Mouse (Mus musculus): ENCODE results near the gene Rab5c. TPM values are rescaled to one million over a fixed set of nuclear protein-coding genes. Genes with fewer than 3 reads are reported as not detected.
A peak's percentile ranks its signal among the peaks of the same experiment; 100 is the strongest.

Rab5c gene
- total and polyA plus RNA-seq, 3 experiments, result 249 to 263 TPM; not detected in 1

- Histone ChIP-seq H3K4me1 (ENCODE audit: control insufficient read depth in 1 of 2, insufficient read depth in 2 of 2, low read length in 2 of 2) (peaks cover 0 to 5% of the 10 kb centered on the region in 2 experiments; a peak in 3 of 4 replicates), H3K4me3 (ENCODE audit: control insufficient read depth in 1 of 2, insufficient read depth in 1 of 2, low read depth in 2 of 2, low read length in 2 of 2) (no peak overlapping the region), H3K9me3 (replicated peaks; ENCODE audit: insufficient read depth, low read length) (no peaks in the 10 kb centered on the region), H3K36me3 (ENCODE audit: control insufficient read depth in 1 of 2, insufficient read depth in 2 of 2, low read length in 2 of 2) (peaks cover 0 to 2% of the 10 kb centered on the region in 2 experiments; a peak in 1 of 4 replicates), H3K9ac (ENCODE audit: control insufficient read depth, low read depth, low read length, poor library complexity, severe bottlenecking) (no peak overlapping the region), H3K27ac (ENCODE audit: control insufficient read depth, low read depth, low read length) (no peak overlapping the region), H3K27me3 (ENCODE audit: control insufficient read depth in 1 of 2, insufficient read depth in 2 of 2, low read length in 2 of 2) (no peaks in the 10 kb centered on the region), H3K79me2 (ENCODE audit: control insufficient read depth, insufficient read depth, low read length, poor library complexity) (no peaks in the 10 kb centered on the region; the same call in 1 of the 2 replicates)
- peak; percentile 53 for DNase-seq (ENCODE audit: low read depth, low spot score)
- TF ChIP-seq E2F4 (IDR thresholded peaks at IDR 0.05; ENCODE audit: borderline replicate concordance, low read depth, low read length) (no peak), NELFE (IDR thresholded peaks at IDR 0.05; ENCODE audit: low read depth, low read length) (peak; percentile 37; the same call in 1 of the 2 replicates)
These were observed 36.2 kb upstream of the Rab5c start for GRCm38 (mm10) chr11:100774261-100774660.

- Histone ChIP-seq H3K36me3 (ENCODE audit: control insufficient read depth in 1 of 2, insufficient read depth in 2 of 2, low read length in 2 of 2) (no peaks in the 10 kb centered on the region), H3K79me2 (ENCODE audit: control insufficient read depth, insufficient read depth, low read length, poor library complexity) (no peaks in the 10 kb centered on the region; the same call in 1 of the 2 replicates), H3K27me3 (ENCODE audit: control insufficient read depth in 1 of 2, insufficient read depth in 2 of 2, low read length in 2 of 2) (no peaks in the 10 kb centered on the region), H3K9ac (ENCODE audit: control insufficient read depth, low read depth, low read length, poor library complexity, severe bottlenecking) (peak within 1 kb of the TSS; percentile 75), H3K9me3 (replicated peaks; ENCODE audit: insufficient read depth, low read length) (no peaks in the 10 kb centered on the region), H3K4me1 (ENCODE audit: control insufficient read depth in 1 of 2, insufficient read depth in 2 of 2, low read length in 2 of 2) (peaks cover 0 to 5% of the 10 kb centered on the region in 2 experiments; a peak in 2 of 4 replicates), H3K27ac (ENCODE audit: control insufficient read depth, low read depth, low read length) (peak within 1 kb of the TSS; percentile 43), H3K4me3 (ENCODE audit: control insufficient read depth in 1 of 2, insufficient read depth in 1 of 2, low read depth in 2 of 2, low read length in 2 of 2) (peak within 1 kb of the TSS; percentile 76 to 98)
- peak; percentile 95 for DNase-seq (ENCODE audit: low read depth, low spot score)
- TF ChIP-seq USF2 (IDR thresholded peaks at IDR 0.05; ENCODE audit: borderline replicate concordance in 1 of 2, insufficient read depth in 1 of 2, low read depth in 1 of 2, low read length in 2 of 2), result no peak
- TF ChIP-seq GABPA (IDR thresholded peaks at IDR 0.05; ENCODE audit: low read depth, low read length), result no peak
- TF ChIP-seq MYC (IDR thresholded peaks at IDR 0.05; ENCODE audit: low read depth, low read length), result peak; percentile 38; the same call in 1 of the 2 replicates
- TF ChIP-seq MAX (IDR thresholded peaks at IDR 0.05; ENCODE audit: low read length), result no peak
- TF ChIP-seq MYB (IDR thresholded peaks at IDR 0.05; ENCODE audit: low read depth, low read length), result no peak
- no peak; the same call in 1 of the 2 replicates for TF ChIP-seq KAT2A (conservative IDR thresholded peaks at IDR 0.05; ENCODE audit: low read depth, low read length)
- no peak for TF ChIP-seq RAD21 (IDR thresholded peaks at IDR 0.05; ENCODE audit: low read depth, low read length)
- no peak for TF ChIP-seq BHLHE40 (IDR thresholded peaks at IDR 0.05; ENCODE audit: borderline replicate concordance, low read depth, low read length)
- no peak for TF ChIP-seq RCOR1 (IDR thresholded peaks at IDR 0.05; ENCODE audit: low read depth, low read length)
- no peak for TF ChIP-seq USF1 (IDR thresholded peaks at IDR 0.05; ENCODE audit: low read depth, low read length)
- no peak for TF ChIP-seq GATA1 (IDR thresholded peaks at IDR 0.05; ENCODE audit: low read depth, low read length)
- no peak for TF ChIP-seq ZNF384 (IDR thresholded peaks at IDR 0.05; ENCODE audit: low read depth, low read length)
- no peak for TF ChIP-seq NRF1 (IDR thresholded peaks at IDR 0.05; ENCODE audit: insufficient read depth, low read depth, low read length, poor library complexity, severe bottlenecking)
- TF ChIP-seq TCF12 (IDR thresholded peaks at IDR 0.05; ENCODE audit: low read depth, low read length), result 0 out of 2 replicates have a peak, but pooled peaks have one; percentile 9
- no peak for TF ChIP-seq E2F4 (IDR thresholded peaks at IDR 0.05; ENCODE audit: borderline replicate concordance, low read depth, low read length)
- TF ChIP-seq MXI1 (IDR thresholded peaks at IDR 0.05; ENCODE audit: low read depth, low read length), result peak; percentile 77
- TF ChIP-seq POLR2AphosphoS2 (IDR thresholded peaks at IDR 0.05; ENCODE audit: low read length), result no peak
- no peak for TF ChIP-seq MAFK (IDR thresholded peaks at IDR 0.05; ENCODE audit: borderline replicate concordance, low read depth, low read length)
- peak; percentile 77 for TF ChIP-seq ELF1 (IDR thresholded peaks at IDR 0.05; ENCODE audit: low read depth, low read length)
- TF ChIP-seq TAL1 (IDR thresholded peaks at IDR 0.05; ENCODE audit: low read length), result no peak
- TF ChIP-seq JUND (IDR thresholded peaks at IDR 0.05; ENCODE audit: low read depth, low read length), result no peak
- peak; percentile 34; the same call in 1 of the 2 replicates for TF ChIP-seq NELFE (IDR thresholded peaks at IDR 0.05; ENCODE audit: low read depth, low read length)
- peak; percentile 89 for TF ChIP-seq HCFC1 (IDR thresholded peaks at IDR 0.05; ENCODE audit: low read depth, low read length)
- TF ChIP-seq POLR2A (IDR thresholded peaks at IDR 0.05; ENCODE audit: control insufficient read depth in 1 of 2, insufficient read depth in 1 of 2, low read depth in 1 of 2, low read length in 2 of 2, poor library complexity in 1 of 2), result peak in 1 of 2 experiments; percentile 69; a peak in 2 of 4 replicates
- no peak for TF ChIP-seq CHD1 (IDR thresholded peaks at IDR 0.05; ENCODE audit: low read depth, low read length)
- 0 out of 4 replicates have a peak, but pooled peaks of 1 of the 2 experiments have one; percentile 18 for TF ChIP-seq EP300 (IDR thresholded peaks at IDR 0.05; ENCODE audit: low read depth in 1 of 2, low read length in 2 of 2)
- no peak for TF ChIP-seq MEF2A (IDR thresholded peaks at IDR 0.05; ENCODE audit: extremely low read depth, insufficient replicate concordance, low read depth, low read length, poor library complexity, severe bottlenecking)
- no peak for TF ChIP-seq UBTF (IDR thresholded peaks at IDR 0.05; ENCODE audit: borderline replicate concordance, insufficient read depth, low read depth, low read length)
These were observed 32.8 kb upstream of the Rab5c start, which contains the start of gene Ghdc for GRCm38 (mm10) chr11:100770646-100771408. Ghdc (minus strand) TSS chr11:100770957.
